Mouse (Mus musculus) liver, embryonic 14.5 days (tissue): ENCODE measurements around the gene Krcc1. TPM values are rescaled to one million over a fixed set of nuclear protein-coding genes. Genes with fewer than 3 reads are reported as not detected.

ENCODE experiments used
- ATAC-seq: fragments of 200-750 bp; cut with Nextera tagmentation; 2 replicates; pipeline ENCODE4 v1.8.0; 2017; ENCODE audit warnings: moderate number of reproducible peaks, mild to moderate bottlenecking, moderate library complexity; ENCODE audit not compliant: insufficient read depth
- DNase-seq, 3 experiments: peaks; one replicate each; pipeline ENCODE4 v3.0.0-alpha.2; 2012 to 2013; ENCODE audit warnings: low read depth in 3 of 3, low spot score in 3 of 3
- H3K27ac ChIP-seq: fragments of 300-500 bp; sonication (generic); 2 replicates; pipeline ENCODE4 v1.5.1; 2014; ENCODE audit warnings: moderate library complexity, mild to moderate bottlenecking, control low read depth, inconsistent platforms
- H3K27me3 ChIP-seq: fragments of 300-500 bp; sonication (generic); 2 replicates; pipeline ENCODE4 v1.6.1; 2014; ENCODE audit warnings: mild to moderate bottlenecking, low read length, moderate library complexity; ENCODE audit not compliant: control insufficient read depth, insufficient read depth
- H3K36me3 ChIP-seq: fragments of 300-500 bp; sonication (generic); replicated peaks from 2 replicates; pipeline ENCODE4 v1.6.1; 2014; ENCODE audit warnings: low read depth; ENCODE audit not compliant: control insufficient read depth, insufficient read depth
- H3K4me1 ChIP-seq, 2 experiments: fragments of 200-500 bp in 1 of 2; fragments of 300-500 bp in 1 of 2; sonication (generic) in 1 of 2; replicated peaks; 2 replicates each; pipeline ENCODE4 v1.6.1; 2012 to 2014; ENCODE audit warnings: antibody characterized with exemption in 1 of 2, inconsistent platforms in 1 of 2, low read length in 1 of 2; ENCODE audit not compliant: control insufficient read depth in 2 of 2, insufficient read depth in 2 of 2
- H3K4me2 ChIP-seq: fragments of 300-500 bp; sonication (generic); 2 replicates; pipeline ENCODE4 v1.6.1; 2014; ENCODE audit warnings: low read depth, mild to moderate bottlenecking, control low read depth, moderate library complexity
- H3K4me3 ChIP-seq, 2 experiments: fragments of 200-500 bp in 1 of 2; fragments of 300-500 bp in 1 of 2; sonication (generic) in 1 of 2; 2 replicates each; pipeline ENCODE4 v1.5.1; 2012 to 2014; ENCODE audit warnings: low read depth in 2 of 2, low read length in 2 of 2, mild to moderate bottlenecking in 2 of 2, control low read depth in 1 of 2, inconsistent platforms in 1 of 2, moderate library complexity in 1 of 2; ENCODE audit not compliant: insufficient read depth in 1 of 2
- H3K9ac ChIP-seq: fragments of 300-500 bp; sonication (generic); replicated peaks from 2 replicates; pipeline ENCODE4 v1.6.1; 2014; ENCODE audit warnings: mild to moderate bottlenecking, control low read depth, moderate library complexity
- H3K9me3 ChIP-seq: fragments of 300-500 bp; sonication (generic); 2 replicates; pipeline ENCODE4 v1.6.1; 2016; ENCODE audit warnings: low read length, mixed read lengths; ENCODE audit not compliant: control insufficient read depth
- CTCF ChIP-seq: IDR thresholded peaks from 2 replicates; pipeline ENCODE4 v1.5.1; 2016; ENCODE audit warnings: antibody characterized with exemption, low read depth, control low read depth
- EP300 ChIP-seq: IDR thresholded peaks from 2 replicates; pipeline ENCODE4 v1.6.1; 2016; ENCODE audit warnings: antibody characterized with exemption, low read depth
- WGBS: fragments of 180-500 bp; shearing (Covaris S2); extraction: QIAGEN DNeasy Blood & Tissue Kit; methylation state at CpG from one replicate; pipeline ENCODE4 v1.1.7; 2014; ENCODE audit not compliant: insufficient replicate concordance; 5-methylcytosine and 5-hydroxymethylcytosine counted together
- microRNA-seq: library from miRNA; unstranded; fragments of <30 nt; microRNA quantifications from one replicate; pipeline ENCODE4, GENCODE M21; 2016
- polyA plus RNA-seq, 2 experiments: library from polyadenylated mRNA; depleted of rRNA in 1 of 2; stranded (reverse) in 1 of 2; unstranded in 1 of 2; fragments of >200 nt; fragmentation: Nextera tagmentation in 1 of 2; extraction: Ambion mirVana in 1 of 2; gene quantifications; 2 replicates each; pipeline versions ENCODE4 v1.2.1 to v1.2.3; 2012 to 2014

Gene Krcc1
- polyA plus RNA-seq, 2 experiments, result 11.1 to 26.4 TPM

DNA sequence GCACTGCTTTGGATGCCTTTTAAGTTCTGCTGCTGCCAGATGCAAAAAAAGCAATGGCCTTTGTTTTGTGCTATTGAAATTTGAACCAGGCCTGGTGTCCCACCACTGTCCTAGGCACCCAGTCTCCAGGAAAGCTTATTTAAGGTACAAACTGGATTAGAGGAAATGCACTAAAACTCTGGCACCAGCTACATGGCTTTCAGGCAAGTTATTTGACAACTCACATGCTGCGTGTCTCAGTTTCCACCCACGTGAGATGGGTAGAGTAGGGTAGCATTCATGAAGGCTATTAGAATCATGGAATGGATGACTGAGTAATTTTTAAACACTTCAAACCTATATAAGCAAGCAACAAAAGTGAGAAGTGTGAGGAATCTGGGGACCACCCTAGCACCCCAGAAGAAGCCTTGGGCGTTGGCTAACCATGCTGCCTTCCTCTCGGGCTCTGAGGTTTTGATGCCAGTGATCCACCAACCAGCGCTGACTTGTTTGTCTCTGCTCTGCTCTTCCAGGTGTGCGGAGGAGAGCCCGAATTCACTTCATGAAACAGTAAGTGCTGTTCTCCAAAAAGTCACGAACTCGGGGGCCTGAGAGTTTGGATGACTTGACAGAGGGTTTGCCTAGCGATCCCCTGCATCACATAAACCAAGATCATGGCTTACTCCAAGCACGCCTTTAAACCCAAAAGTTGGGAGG, 62.2 kb downstream of the Krcc1 start:
- ATAC-seq (no peak), DNase-seq (no peak)
- 68% methylated on average over 11 of the region's 11 CpGs for WGBS

More for the DNA sequence above, 62.2 kb downstream of the Krcc1 start:
- Histone ChIP-seq H3K4me3 (no peak overlapping the region), H3K9me3 (no peaks in the 10 kb centered on the region), H3K27ac (no peak overlapping the region), H3K4me2 (no peak overlapping the region), H3K27me3 (no peaks in the 10 kb centered on the region), H3K9ac (no peak overlapping the region), H3K4me1 (no peaks in the 10 kb centered on the region), H3K36me3 (no peaks in the 10 kb centered on the region)
- no peak for TF ChIP-seq EP300
- no peak for TF ChIP-seq CTCF

Small RNA genes within 50 kb of the gene (microRNA-seq; reads per million reads assigned to microRNA genes)
- 20.3 reads per million, percentile 29 among the genes with 10 or more reads in this experiment for gene Mir8112

Other genes with a start within 250 kb of the Krcc1 start
- gene Thnsl2, start 127.2 kb upstream of the Krcc1 start, polyA plus RNA-seq (2012; rRNA removed), result 4.7 and 5.4 TPM in 2 replicates
- gene Thnsl2, start 127.2 kb upstream of the Krcc1 start, polyA plus RNA-seq (2014; fragmentation: Nextera tagmentation; extraction: Ambion mirVana), result 11.5 and 11.8 TPM in 2 replicates
- 84.6 and 179 TPM in 2 replicates for gene Fabp1, start 71.8 kb upstream of the Krcc1 start, polyA plus RNA-seq (2012; rRNA removed)
- 356 and 360 TPM in 2 replicates for gene Fabp1, start 71.8 kb upstream of the Krcc1 start, polyA plus RNA-seq (2014; fragmentation: Nextera tagmentation; extraction: Ambion mirVana)
- gene Smyd1, start 50.6 kb downstream of the Krcc1 start, polyA plus RNA-seq (2012; rRNA removed), result 0.04 and 0.08 TPM in 2 replicates
- gene Smyd1, start 50.6 kb downstream of the Krcc1 start, polyA plus RNA-seq (2014; fragmentation: Nextera tagmentation; extraction: Ambion mirVana), result 0.11 TPM in 1 of 2 replicates, not detected in the other
- gene Cd8b1, start 51.1 kb downstream of the Krcc1 start, polyA plus RNA-seq (2012; rRNA removed), result not detected in 2 replicates
- not detected in 2 replicates for gene Cd8b1, start 51.1 kb downstream of the Krcc1 start, polyA plus RNA-seq (2014; fragmentation: Nextera tagmentation; extraction: Ambion mirVana)
- gene Cd8a, start 101.8 kb downstream of the Krcc1 start, polyA plus RNA-seq (2012; rRNA removed), result not detected in 2 replicates
- gene Cd8a, start 101.8 kb downstream of the Krcc1 start, polyA plus RNA-seq (2014; fragmentation: Nextera tagmentation; extraction: Ambion mirVana), result not detected in 2 replicates
- 10.3 and 14.8 TPM in 2 replicates for gene Rmnd5a, start 169.0 kb downstream of the Krcc1 start, polyA plus RNA-seq (2012; rRNA removed)
- gene Rmnd5a, start 169.0 kb downstream of the Krcc1 start, polyA plus RNA-seq (2014; fragmentation: Nextera tagmentation; extraction: Ambion mirVana), result 4.5 and 4.7 TPM in 2 replicates
- 3.8 and 5.0 TPM in 2 replicates for gene Rnf103, start 222.2 kb downstream of the Krcc1 start, polyA plus RNA-seq (2012; rRNA removed)
- 7.2 and 7.8 TPM in 2 replicates for gene Rnf103, start 222.2 kb downstream of the Krcc1 start, polyA plus RNA-seq (2014; fragmentation: Nextera tagmentation; extraction: Ambion mirVana)